Mouse (Mus musculus) frontal cortex, postnatal 25 days (tissue): Measurements from ENCODE around the gene Guk1.
"Not testable (repeated sequence)": the region's sequence is repeated elsewhere in the genome, so short reads cannot be mapped to it uniquely, and the experiment has no call there.

ENCODE experiments used
- DNase-seq, 2 experiments: peaks; one replicate each; pipeline ENCODE4 v3.0.0; 2022; ENCODE audit warnings: low spot score in 2 of 2

Guk1 gene

DNA sequence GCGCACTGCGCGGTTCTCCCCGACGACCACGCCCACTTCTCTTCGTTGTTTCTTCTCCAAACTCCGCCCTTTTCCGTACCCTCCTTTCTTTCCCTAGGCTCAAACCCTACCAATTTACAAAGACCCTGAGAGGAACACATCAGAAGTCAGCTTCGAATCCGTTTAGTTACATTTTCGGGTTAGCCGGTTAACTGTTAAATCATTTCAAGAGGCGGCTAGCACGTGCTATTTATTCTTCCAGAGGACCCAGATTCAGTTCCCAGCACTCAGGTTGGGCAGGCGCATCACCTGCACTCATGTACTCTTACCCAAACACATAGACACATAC is at the start of gene Guk1:
Gene Guk1 (minus strand): TSS at position 154 of the 328 bp plus-strand sequence.
- DNase-seq = no peak

DNA sequence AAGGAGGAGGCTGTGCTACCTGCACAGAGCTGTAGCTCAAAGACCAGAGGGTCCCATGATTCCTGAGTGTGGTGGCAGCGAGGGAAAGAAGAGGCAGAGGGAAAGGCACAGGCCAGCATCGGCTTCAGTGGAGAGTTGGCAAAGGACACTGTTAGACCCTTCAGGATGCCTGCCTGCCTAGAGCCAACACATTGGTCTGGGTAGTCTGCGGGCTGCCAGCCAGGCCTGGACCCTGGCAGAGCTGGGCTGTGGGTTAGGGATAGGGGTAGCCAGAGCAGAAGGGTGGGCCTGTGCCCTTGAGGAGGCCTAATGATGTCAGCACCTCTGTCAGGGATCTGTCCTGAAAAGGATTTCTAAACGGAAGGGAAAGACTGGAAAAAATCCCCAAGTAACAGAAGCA is 47.8 kb upstream of the Guk1 start:
- no peak for DNase-seq

DNA sequence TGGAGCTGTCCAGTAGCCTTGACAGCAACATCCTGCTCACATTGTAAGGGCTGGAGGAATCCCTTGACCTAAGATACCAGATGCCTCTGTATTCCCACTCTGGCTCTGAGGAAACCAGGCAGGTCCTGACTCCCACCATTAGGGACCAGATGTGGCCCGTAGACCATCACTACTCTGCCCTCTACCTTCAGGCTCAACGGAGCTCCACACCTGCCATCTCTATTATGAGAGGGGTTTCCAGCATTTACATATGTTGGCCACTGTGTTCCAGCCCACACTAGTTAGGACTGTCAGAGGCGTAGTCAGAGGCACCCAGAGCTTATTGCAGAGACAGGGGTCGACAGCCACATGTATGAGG is 47.4 kb upstream of the Guk1 start:
- DNase-seq = no peak

DNA sequence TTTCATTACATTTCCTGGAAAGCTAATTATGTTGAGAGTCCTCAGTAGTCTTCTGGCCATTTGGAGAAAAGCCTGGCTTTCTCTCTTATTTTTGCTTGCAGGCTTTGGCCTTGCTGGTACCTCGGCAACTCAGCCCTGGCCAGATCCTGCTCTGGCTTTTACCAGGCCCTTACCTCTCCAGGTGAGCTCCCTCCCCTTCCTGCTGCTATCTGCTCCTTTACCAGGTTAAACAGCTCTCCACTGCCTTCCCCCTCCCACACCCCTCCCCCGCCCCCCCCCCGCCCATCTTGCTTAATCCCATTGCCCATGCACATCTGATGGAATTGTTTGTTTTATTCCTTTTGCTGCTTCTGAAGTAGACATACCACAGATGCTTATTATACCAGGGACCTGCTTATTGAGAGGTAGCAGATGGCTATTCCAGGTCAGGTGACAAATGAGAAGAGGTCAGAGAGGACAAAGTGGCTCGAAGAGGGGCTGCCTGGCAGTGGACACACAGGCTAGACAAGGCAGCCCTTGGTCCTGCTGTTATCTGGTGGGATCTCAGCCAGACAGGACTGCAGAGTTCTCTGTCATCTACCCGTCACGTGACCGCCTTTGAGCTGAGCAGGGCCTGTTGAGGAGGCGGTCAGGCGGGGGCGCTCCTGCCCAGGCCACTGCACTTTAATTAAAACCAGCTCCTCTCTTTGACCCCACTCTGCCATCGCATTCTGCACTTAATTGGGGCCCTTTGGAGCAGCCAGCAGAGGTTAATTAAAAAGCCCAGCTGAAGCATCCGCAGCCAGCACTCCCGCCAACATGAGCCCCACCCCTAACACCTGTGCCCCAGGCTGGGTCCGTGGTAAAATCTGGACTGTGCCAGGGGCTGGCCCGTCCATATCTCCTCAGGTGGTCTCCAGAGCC is 46.8 kb upstream of the Guk1 start:
- peak in 1 of 2 experiments; percentile 44 for DNase-seq

DNA sequence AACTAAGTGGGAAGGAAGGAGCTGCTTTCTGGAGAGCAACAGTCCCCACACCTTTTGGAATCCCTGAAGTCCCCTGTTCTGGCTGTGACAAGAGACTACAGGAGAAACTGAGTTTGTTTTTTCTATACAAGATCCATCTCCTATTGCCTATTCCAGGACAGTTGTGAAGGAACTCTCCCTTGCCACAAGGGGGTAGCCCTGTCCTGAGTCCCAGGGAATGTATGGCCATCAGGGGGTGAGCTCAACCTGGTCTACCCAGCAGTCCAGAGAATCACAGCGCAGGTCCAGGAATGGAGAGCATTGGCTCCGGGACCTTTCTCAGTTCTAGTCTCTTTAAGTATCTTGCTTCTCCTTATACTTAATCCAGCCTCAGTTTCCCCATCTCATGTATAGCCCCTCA is 40.8 kb upstream of the Guk1 start:
- no peak for DNase-seq

DNA sequence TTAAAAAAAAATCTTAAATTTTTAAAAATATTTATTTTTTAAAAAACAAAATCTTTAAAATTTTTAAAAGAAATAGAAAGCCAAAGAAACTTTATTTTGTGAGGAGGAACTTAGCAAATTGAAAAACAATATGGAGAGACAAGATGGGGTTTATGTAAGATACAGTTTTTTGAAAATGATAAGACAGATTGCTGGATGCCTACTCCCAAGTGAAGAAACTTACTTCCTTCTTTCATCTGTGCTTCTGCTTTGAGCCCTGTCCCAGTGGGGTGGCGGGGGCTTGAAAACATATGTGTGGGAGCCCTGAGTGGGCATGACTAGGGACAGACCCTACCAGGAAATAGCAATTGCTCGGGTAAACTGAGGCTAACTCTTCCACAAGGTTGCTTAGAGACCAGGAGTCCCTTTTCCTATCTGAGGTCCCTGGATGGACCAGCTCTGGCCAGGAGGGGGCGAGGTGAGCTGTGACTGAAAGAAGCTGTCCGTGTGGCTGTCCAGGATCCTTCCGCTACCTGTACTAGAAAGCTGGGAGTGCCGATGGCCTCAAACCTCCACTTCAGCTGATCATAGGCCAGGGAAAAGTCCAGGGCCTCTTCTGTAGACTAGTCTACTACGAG is 38.2 kb upstream of the Guk1 start:
- no peak for DNase-seq

DNA sequence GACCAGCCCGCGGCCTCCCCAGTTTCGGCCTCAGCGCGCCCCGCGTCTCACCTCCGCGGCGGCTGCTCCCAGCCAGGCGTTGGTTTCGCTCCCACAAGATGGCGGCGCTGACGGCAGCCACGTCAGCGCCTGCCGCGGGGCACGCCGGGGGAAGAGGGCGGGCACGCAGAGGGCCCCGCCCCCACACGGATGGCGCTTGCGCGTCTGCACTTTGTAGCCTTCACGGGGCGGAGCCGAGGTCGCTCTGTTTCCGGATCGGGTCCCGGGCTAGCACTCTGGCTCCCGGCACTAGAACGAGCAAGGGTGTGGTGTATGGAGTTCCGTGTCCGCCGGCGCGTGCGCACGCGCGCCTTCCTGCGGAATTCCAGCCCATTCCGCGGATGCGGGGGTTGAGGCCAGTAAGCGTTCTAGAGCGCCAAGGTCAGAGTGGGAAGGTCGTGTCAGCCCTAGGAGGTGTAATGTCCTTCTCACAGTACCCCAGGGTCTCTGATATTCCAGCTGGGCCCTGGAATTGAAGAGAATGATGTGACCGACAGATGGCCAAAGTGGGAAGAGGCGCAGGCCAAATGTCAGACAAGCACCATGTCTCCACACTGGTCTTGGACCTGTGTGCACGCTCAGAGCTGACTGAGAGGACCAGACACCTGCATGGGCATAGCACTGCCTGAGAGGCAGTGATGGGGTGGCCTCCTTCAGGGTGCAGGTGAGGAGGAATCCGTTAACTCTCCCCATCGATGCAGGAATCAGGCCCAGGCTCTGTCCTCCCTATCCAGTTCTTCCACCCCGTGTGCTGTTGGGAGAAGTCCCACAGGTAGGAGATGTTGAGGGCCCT is 36.3 kb upstream of the Guk1 start, which contains the start of gene Arf1:
Gene Arf1 (minus strand): TSS at position 149 of the 832 bp plus-strand sequence.
- DNase-seq = peak; percentile 92 to 94

DNA sequence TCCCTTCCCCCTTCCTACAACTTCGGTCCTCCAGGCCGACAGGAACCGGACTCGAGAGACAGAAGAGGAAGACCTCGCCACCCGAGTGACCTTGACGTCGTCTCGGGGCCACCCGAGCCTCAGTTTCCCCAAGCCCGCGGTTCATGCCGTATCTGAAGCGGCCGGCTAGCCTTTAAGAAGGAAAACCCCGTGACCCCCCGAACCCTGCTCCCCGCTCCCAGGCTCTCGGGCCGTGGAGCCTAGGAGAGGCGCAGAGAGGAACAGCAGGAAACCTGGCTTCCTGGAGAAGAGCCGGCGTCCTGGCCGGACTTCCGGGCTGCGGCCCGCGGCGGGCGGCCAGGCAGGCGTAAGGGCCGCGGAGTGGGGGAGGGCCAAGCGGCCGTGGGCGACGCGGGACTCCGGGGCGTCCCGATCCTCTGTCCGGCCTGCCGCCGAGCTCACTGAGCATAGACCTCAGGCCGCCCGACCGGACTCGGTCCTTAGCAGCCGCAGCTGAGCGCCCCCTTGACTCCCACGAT is 35.7 kb upstream of the Guk1 start:
- no peak for DNase-seq

DNA sequence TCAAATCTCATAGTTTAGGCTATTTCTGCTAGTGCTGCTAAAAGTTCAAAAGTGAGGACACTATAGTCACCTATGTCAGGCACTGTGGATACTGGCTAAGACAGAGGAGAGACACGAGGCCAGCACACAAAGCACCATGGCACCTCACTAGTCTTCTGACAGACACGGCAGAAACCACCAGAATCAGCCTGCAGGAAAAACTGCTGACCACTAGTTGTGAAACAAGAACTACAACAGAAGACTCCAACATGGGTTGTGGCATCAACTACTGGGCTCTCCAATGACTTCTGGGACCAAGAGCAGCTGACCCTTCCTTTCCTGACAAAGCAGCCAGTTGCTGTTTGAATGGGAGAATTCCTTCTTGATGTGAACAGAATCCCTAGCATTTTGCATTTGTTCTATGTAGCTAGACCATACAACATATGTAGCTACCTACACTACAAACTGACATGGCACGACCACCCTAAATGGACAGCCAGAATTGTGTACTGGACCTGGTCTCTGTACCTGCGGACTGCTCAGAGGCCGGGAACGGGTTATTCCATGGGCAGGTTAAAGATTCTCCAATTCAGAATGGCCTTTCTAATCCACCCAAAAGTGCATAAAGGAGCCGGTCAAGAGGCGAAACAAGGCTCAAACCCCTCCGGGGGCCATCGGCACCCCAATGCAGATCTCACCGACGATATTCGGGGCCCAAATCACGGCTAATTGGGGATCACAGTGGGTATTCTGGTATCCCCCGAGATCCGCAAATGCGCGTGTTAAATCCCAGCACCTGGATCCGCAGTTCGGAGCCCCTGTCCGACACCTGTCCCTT is 35.0 kb upstream of the Guk1 start:
- no peak for DNase-seq

DNA sequence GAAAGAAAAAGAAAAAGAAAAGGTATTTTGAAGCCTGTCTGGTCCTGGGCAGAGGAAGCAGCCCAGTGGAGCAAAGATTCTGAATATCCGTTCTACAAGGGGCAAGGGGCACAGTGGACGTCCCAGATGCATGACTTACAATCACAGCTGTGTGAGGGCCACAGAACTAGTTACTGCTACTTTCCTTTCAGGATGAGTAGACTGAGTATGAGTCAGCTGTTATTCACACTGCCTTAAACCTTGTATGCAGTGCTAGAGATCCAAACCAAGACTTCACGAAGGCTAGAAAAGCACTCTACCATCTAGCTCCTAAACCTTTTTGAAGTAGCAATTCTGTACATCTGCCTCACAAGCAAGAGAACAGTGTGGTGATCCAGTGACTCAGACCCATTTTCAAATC is 34.2 kb upstream of the Guk1 start:
- DNase-seq = no peak

DNA sequence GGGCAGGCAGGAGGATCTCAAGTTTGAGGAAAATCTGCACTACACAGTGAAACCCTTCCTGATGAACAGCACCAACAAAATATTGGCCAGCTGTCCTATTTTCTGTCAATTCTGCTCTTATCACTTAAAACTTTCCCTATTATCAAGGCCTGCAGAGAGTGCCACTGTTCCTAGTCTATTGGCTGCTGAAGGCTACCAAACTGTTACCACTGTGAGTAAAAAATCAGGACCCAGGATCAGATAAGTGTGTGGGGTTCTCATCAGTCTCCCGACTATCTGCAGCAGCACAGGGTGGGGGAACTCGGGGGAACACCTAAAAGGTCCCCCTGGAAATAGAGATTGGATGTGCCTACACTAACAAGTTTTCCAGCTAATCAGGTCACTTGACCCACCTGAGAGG is 33.2 kb upstream of the Guk1 start:
- no peak for DNase-seq

DNA sequence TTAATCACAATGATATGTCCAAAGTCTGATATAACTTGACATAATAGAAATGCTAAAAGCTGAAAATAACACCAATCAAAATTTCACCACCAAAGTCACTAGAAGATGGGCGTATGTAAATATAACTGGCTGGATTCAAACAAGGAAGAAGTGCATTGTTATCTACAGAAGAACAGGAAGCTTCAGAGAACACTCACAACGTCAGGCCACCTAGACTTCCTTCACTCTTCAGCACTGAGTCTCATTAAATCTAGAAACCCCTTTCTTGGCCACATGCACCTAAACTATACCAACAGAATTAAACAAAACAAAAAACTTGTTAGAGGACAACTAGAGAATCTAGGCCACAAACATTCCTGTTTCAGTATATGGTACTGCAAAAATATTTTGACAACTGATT is 32.5 kb upstream of the Guk1 start:
- no peak for DNase-seq

DNA sequence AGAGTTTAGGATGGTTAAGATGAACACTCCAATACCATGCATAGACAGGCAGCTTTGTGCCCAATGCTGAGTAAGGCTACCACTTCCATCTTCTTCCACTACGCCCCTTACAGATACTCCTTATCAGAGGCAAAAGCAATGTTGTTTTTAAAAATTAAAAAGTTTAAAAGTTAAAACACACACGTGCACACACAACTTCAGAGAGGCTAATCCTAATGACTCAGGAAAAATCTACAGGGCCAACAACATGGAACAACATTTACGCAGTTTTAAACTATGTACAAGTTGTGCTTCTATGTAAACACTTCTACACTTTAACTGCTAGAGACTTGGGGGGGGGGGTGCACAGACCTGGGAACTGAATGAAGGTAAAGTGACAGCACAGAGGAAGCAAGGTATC is 32.0 kb upstream of the Guk1 start:
- no peak for DNase-seq

DNA sequence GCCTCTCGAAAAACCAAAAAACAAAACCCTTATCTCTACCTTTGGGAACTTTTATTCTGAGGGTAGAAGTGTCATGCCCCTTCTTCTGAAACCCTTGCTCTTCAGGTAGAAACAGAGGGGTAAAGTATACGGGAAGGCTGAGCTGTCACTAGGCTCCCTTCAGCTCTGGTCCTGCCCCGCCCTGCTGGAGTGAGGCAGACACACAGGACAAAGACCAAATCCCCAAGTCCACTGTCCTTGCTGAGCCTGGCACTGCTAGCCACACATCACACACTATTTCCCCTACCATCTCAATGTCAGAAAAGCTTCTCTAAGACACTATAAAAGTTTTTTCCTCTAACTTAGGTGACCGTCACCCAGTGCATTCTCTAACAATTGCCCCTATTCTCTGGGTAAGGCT is 30.3 kb upstream of the Guk1 start:
- no peak for DNase-seq

DNA sequence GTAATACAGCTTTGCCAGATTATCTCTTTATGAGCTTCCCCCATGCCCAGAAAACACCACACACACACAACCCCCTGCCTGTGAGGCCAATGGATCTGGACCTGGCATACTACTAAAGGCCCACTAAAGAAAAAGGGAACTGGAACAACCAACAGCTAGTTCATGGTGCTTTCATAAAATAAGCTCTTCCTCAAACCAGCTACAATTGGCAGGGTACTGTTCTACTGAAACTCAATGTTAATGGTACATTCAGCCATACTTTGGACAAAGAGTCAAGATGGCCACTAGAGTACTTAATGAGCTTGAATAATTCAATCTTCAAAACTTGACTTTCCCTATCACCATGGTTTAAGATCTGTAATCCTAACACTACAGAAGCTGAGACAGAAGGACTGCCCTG is 29.6 kb upstream of the Guk1 start:
- no peak for DNase-seq

DNA sequence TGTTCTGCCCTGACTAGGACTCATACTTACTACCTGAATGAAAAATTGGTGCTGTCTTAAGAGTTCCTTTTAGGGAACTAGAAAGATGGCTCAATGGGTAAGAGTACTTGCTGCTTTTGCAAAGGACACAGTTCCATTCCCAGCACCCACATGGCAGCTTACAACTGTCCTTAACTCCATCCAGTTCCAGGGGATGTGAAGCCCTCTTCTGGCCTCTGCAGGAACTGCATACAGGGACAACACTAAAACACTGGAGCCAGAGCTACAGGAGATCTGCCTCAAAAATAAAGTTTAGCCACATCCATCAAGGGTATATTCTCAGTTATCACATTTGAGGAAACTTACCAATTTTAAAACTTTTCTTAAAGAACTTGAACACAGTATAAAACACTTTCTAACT is 27.1 kb upstream of the Guk1 start:
- no peak for DNase-seq

DNA sequence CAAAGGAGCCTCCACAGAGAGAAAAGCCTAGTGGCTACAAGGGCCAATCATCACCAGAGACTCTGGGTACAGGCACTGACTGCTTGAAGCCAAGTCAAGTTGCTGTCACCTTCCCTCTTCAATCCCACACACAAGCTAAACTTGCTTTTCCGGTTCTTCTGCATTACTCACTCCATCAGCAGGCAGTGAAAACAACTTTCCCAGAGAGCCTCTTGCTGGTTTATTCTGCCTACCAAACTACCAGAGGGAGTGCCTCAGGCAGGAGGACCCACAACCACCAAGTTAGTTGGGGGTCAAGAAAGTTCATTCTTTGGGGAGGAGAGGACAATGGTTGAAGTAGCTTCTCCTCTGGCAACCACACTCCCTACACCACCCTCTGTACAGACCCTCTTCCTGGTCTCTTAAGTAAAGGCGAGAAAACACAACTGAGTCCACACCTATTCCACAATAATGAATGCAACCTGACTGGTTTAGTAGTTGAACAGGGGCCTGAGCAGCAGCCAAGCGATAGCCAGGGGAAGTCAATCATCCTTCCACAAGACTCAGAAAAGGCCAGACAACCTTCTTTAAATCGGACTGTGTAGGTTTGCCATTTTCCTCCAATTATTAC is 26.5 kb upstream of the Guk1 start:
- no peak for DNase-seq

DNA sequence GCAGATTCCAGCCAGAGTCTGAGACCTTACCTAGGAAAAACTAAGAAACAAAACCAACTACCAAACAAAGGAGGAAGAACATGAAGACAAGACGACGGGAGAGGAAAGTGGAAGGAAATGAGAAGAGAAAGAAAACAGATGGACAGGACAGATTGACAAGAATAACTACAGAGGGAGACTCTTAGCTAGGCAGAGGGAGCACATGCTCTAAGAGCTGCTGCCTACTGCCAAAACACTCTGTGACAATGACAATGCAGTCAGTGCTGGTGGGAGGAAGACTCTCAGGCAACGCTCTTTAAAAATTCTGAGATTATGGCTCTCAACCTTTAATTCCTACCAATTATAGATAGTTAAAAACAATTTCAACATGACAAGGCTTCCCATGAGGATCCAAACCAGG is 24.9 kb upstream of the Guk1 start:
- no peak for DNase-seq

DNA sequence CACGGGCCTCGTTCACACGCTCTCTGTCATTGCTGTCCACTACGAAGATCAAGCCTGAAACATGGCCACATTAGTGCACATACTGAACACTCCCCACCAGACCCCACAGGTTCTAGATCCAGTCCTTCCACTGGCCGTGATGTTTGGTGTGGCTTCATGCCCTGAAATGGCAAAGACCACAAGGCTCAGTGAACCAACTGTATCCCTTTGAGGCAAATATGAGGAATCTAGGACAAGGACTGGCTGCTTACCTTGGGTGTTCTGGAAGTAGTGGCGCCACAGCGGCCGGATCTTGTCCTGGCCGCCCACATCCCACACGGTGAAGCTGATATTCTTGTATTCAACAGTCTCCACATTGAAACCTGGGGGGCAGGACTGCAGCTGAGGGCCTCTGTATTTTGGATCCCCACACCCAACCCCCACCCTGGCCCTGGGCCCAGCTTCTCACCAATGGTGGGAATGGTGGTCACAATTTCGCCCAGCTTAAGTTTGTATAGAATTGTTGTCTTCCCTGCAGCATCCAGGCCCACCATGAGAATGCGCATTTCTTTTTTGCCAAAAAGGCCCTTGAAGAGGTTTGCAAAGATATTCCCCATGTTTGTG is 21.0 kb upstream of the Guk1 start:
- no peak for DNase-seq

DNA sequence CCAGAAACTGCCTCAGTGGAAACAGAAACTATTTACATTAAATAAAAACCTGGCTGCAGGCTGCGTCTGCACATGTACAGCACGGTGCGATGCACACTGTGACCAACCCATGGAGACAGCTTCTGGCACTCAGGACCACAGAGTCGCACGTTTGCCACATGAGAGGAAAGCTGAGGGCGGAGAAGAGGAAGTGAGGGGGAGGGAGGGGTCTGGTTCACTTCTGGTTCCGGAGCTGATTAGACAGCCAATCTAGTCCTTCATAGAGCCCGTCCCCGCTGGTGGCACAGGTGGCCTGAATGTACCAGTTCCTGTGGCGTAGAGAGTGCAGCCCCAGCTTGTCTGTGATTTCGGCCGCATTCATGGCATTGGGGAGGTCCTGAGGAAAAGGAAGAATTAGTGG is 20.3 kb upstream of the Guk1 start:
- DNase-seq = not testable (repeated sequence)

DNA sequence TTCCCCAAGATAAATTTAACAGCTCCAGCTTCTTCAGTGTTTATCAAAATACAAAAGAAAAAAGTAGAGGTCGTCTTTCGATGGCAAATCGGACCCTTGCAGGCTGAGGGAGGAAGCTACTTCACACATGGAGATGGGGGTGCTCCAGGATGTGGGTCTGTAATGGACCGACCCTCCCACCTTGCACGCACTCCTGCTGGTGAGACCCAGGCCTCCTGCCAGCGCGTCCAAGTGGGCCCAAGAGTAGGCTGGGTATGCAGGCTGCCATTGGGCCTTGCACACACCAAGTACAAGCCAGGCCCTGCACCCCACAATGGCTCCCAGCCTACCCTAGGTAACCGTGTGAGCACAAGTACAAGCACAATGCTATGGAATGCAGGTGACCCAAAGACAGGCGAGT is 19.5 kb upstream of the Guk1 start:
- not testable (repeated sequence) for DNase-seq
